Mouse (Mus musculus) layer of hippocampus, adult 6 months (tissue): ENCODE measurements around the gene Cryab. TPM values are rescaled to one million over a fixed set of nuclear protein-coding genes. Genes with fewer than 3 reads are reported as not detected.

ENCODE experiments used
- long read RNA-seq, 2 experiments: library from polyadenylated mRNA; unstranded; transcript quantifications; one replicate each; pipeline ENCODE4 v2.0.0; 2019 to 2020
- polyA plus RNA-seq: library from polyadenylated mRNA; unstranded; fragments of <200 nt; fragmentation: Nextera tagmentation; gene quantifications from 2 replicates; pipeline ENCODE4 v1.2.3, GENCODE M21; 2021

Cryab gene
- 308 and 325 TPM in 2 replicates for polyA plus RNA-seq
- long read RNA-seq, experiment 1, transcript Cryab-205 (4 exons, 836 nt) = minor isoform, 30 of 226 reads
- long read RNA-seq, experiment 1, transcript Cryab-201 (3 exons, 946 nt) = major isoform, 178 of 226 reads
- long read RNA-seq, experiment 1, partial matches to known transcripts = 2 of 226 reads
- long read RNA-seq, experiment 1, other reads (novel, unspliced or antisense) = 9 of 226 reads
- long read RNA-seq, experiment 2, transcript Cryab-201 (3 exons, 946 nt) = major isoform, 96 of 101 reads
- long read RNA-seq, experiment 2, partial matches to known transcripts = 0 of 101 reads
- long read RNA-seq, experiment 2, other reads (novel, unspliced or antisense) = 3 of 101 reads

GRCm38 (mm10) chr9:50751323-50751722 lies at the start of gene Cryab:
Gene Cryab, plus strand, starts transcription at chr9:50751325.

GRCm38 (mm10) chr9:50738914-50739870 lies 11.9 kb upstream of the Cryab start, which contains the start of gene Dixdc1:
Gene Dixdc1, minus strand, starts transcription at chr9:50739517.

GRCm38 (mm10) chr9:50746214-50746677 lies 4.9 kb upstream of the Cryab start, which contains the start of gene 2310030G06Rik:
Gene 2310030G06Rik, minus strand, starts transcription at chr9:50746536.

GRCm38 (mm10) chr9:50752054-50752602 lies 1.0 kb downstream of the Cryab start, which contains the start of gene Hspb2:
Gene Hspb2, minus strand, starts transcription at chr9:50752354.

GRCm38 (mm10) chr9:50768107-50769002 lies 17.2 kb downstream of the Cryab start, which contains the start of gene Fdxacb1:
Gene Fdxacb1, plus strand, starts transcription at chr9:50768236.

GRCm38 (mm10) chr9:50774991-50775612 lies 24.0 kb downstream of the Cryab start, which contains the start of the genes Alg9 and 1110032A03Rik:
Gene Alg9, plus strand, starts transcription at chr9:50775019.
Gene 1110032A03Rik, minus strand, starts transcription at chr9:50775520.

Other genes starting within 250 kb of the Cryab start
- 134 TPM in 2 replicates for gene Pts, start 222.6 kb upstream of the Cryab start, polyA plus RNA-seq
- 58.9 and 65.7 TPM in 2 replicates for gene Il18, start 196.5 kb upstream of the Cryab start, polyA plus RNA-seq
- gene Bco2, start 196.1 kb upstream of the Cryab start, polyA plus RNA-seq = 3.0 and 3.7 TPM in 2 replicates
- 0.16 TPM in 1 of 2 replicates, not detected in the other for gene Tex12, start 190.0 kb upstream of the Cryab start, polyA plus RNA-seq
- 162 and 171 TPM in 2 replicates for gene Sdhd, start 147.5 kb upstream of the Cryab start, polyA plus RNA-seq
- 984 and 1,066 TPM in 2 replicates for gene Timm8b, start 147.4 kb upstream of the Cryab start, polyA plus RNA-seq
- gene Pih1d2, start 134.0 kb upstream of the Cryab start, polyA plus RNA-seq = 5.5 and 8.0 TPM in 2 replicates
- 15.6 and 17.5 TPM in 2 replicates for gene Nkapd1, start 133.9 kb upstream of the Cryab start, polyA plus RNA-seq
- 35.3 and 36.1 TPM in 2 replicates for gene Dlat, start 91.5 kb upstream of the Cryab start, polyA plus RNA-seq
- gene Dixdc1, start 11.8 kb upstream of the Cryab start, polyA plus RNA-seq = 29.8 and 33.8 TPM in 2 replicates
- 3.4 and 3.6 TPM in 2 replicates for gene 2310030G06Rik, start 4.8 kb upstream of the Cryab start, polyA plus RNA-seq
- 2.2 and 3.1 TPM in 2 replicates for gene Hspb2, start 1.0 kb downstream of the Cryab start, polyA plus RNA-seq
- 5.2 and 6.0 TPM in 2 replicates for gene Fdxacb1, start 16.9 kb downstream of the Cryab start, polyA plus RNA-seq
- 10.0 and 10.5 TPM in 2 replicates for gene Alg9, start 23.7 kb downstream of the Cryab start, polyA plus RNA-seq
- gene 1110032A03Rik, start 24.2 kb downstream of the Cryab start, polyA plus RNA-seq = 95.2 and 108 TPM in 2 replicates
- gene Ppp2r1b, start 94.0 kb downstream of the Cryab start, polyA plus RNA-seq = 7.3 and 9.1 TPM in 2 replicates